Mouse (Mus musculus) intestine, embryonic 16.5 days (tissue): ENCODE data around the gene Ccdc24. TPM values are rescaled to one million over a fixed set of nuclear protein-coding genes. Genes with fewer than 3 reads are reported as not detected.

Experiments
- ATAC-seq: fragments of 200-750 bp; cut with Nextera tagmentation; 2 replicates; pipeline ENCODE4 v1.8.0; 2017; ENCODE audit warnings: moderate TSS enrichment, moderate library complexity
- H3K27ac ChIP-seq: fragments of 300-500 bp; sonication (generic); 2 replicates; pipeline ENCODE4 v1.5.1; 2014; ENCODE audit warnings: mild to moderate bottlenecking, low read length
- H3K27me3 ChIP-seq: fragments of 300-500 bp; sonication (generic); replicated peaks from 2 replicates; pipeline ENCODE4 v1.6.1; 2014; ENCODE audit warnings: low read length, control low read depth, mixed read lengths; ENCODE audit not compliant: control insufficient read depth, insufficient read depth
- H3K36me3 ChIP-seq: fragments of 300-500 bp; sonication (generic); 2 replicates; pipeline ENCODE4 v1.6.1; 2014; ENCODE audit warnings: low read length, control low read depth; ENCODE audit not compliant: control insufficient read depth, insufficient read depth
- H3K4me1 ChIP-seq: fragments of 300-500 bp; sonication (generic); 2 replicates; pipeline ENCODE4 v1.6.1; 2014; ENCODE audit warnings: low read length, control low read depth, mixed read lengths; ENCODE audit not compliant: control insufficient read depth, insufficient read depth
- H3K4me2 ChIP-seq: fragments of 300-500 bp; sonication (generic); 2 replicates; pipeline ENCODE4 v1.6.1; 2014; ENCODE audit warnings: low read depth, low read length, control low read depth
- H3K4me3 ChIP-seq: fragments of 300-500 bp; sonication (generic); 2 replicates; pipeline ENCODE4 v1.5.1; 2014; ENCODE audit warnings: mild to moderate bottlenecking, low read length
- H3K9ac ChIP-seq: fragments of 300-500 bp; sonication (generic); 2 replicates; pipeline ENCODE4 v1.6.1; 2014; ENCODE audit warnings: low read depth, low read length
- H3K9me3 ChIP-seq: fragments of 300-500 bp; sonication (generic); 2 replicates; pipeline ENCODE4 v1.6.1; 2016; ENCODE audit warnings: low read length, control low read depth; ENCODE audit not compliant: control insufficient read depth
- WGBS: fragments of 180-500 bp; shearing (Covaris S2); extraction: QIAGEN DNeasy Blood & Tissue Kit; methylation state at CpG from one replicate; pipeline ENCODE4 v1.1.7; 2014; 5-methylcytosine and 5-hydroxymethylcytosine counted together
- polyA plus RNA-seq: library from polyadenylated mRNA; unstranded; fragments of >200 nt; fragmentation: Nextera tagmentation; extraction: Ambion mirVana; gene quantifications from 2 replicates; pipeline ENCODE4 v1.2.1, GENCODE M21; 2015

Gene Ccdc24
- polyA plus RNA-seq, 1 experiment from 2014 or later, result 0.66 TPM

DNA sequence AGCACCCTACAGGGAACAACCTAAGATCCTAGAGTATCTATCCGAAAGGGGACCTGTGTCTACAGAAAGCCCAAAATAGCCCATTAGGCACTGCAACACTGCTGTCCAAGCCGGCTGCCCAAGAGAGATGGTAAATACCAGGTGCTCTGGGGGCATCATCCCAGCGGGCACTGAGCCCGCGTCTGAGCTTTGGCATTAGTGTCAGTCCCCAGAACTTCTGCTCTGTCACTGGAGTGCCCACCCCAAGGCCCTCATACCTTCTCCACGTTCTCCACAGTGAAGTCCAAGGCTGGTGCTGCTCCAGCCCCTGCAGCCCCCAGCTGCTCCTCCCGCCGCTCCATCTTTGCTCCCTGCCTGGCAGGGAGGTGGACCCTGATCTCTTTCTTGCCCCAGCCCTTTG, 41.7 kb upstream of the Ccdc24 start:
- Histone ChIP-seq H3K27me3 (no peaks in the 10 kb centered on the region), H3K9me3 (no peaks in the 10 kb centered on the region), H3K4me3 (peak overlapping the region; percentile 73), H3K4me2 (peak overlapping the region; percentile 99), H3K27ac (no peak overlapping the region; the same call in 1 of the 2 replicates), H3K36me3 (0 out of 2 replicates have a peak, but pooled peaks cover 5% of the 10 kb centered on the region), H3K4me1 (peaks cover 28% of the 10 kb centered on the region), H3K9ac (peak overlapping the region; percentile 84)
- 0 out of 2 replicates have a peak, but pooled peaks have one; percentile 3 for ATAC-seq
- WGBS, result 14% methylated on average over 8 of the region's 8 CpGs

DNA sequence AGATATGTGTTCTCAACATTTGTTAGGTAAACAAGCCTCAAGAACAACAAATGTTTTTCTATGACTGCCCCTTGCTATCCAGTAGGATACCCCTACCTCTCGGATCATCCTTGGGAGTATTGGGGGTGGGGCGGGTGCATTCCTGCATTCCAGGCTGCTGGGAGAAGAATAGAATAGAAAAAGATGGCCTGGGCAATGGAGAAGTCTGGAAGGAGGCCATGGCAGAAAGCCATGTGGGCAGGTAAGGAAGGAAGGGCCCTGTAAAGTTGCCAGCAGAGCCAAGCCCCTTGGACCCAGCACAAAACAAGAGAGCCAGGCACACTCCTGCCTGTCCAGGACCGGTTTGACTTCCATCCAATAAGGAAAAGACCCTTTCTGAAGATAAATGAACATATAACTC, 41.1 kb upstream of the Ccdc24 start:
- peak overlapping the region; percentile 84 for H3K9ac ChIP-seq
- H3K9me3 ChIP-seq, result no peaks in the 10 kb centered on the region
- H3K36me3 ChIP-seq, result 0 out of 2 replicates have a peak, but pooled peaks cover 5% of the 10 kb centered on the region
- H3K4me1 ChIP-seq, result peaks cover 27% of the 10 kb centered on the region
- no peak overlapping the region for H3K27ac ChIP-seq
- WGBS, result 54% methylated on average over 3 of the region's 3 CpGs
- no peaks in the 10 kb centered on the region for H3K27me3 ChIP-seq
- no peak for ATAC-seq
- H3K4me3 ChIP-seq, result peak overlapping the region; percentile 73
- peak overlapping the region; percentile 99 for H3K4me2 ChIP-seq

DNA sequence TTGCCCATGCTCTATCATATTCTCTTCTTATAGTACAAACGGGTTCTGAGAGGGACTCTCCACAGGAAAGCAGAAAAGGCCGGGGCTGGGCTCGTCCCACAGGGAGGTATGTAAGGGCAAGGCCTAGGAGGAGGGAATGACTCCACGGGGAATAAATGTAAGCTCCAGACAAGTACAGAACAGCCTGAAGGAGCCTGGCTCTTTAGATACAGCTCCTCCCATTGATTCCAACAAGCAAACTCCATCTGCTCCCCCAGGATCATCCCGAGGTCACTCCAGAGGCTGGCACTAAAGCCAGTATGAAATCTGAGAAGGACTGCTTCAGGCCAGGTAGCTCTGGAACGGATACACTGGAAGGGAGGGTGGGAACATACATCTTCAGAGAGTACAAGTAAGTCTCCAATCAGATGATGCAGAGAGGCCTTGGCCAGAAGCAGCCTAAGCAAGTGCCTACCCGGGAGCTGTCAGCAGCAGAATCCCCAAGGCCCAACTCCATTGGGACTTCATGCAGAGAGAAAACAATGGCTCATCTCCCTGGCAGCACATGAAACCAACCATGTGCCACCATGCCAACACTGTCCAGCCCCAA, 40.4 kb upstream of the Ccdc24 start:
- H3K9ac ChIP-seq, result no peak overlapping the region
- 57% methylated on average over 7 of the region's 7 CpGs for WGBS
- peaks cover 27% of the 10 kb centered on the region for H3K4me1 ChIP-seq
- 0 out of 2 replicates have a peak overlapping the region, but pooled peaks have one; percentile 73 for H3K4me3 ChIP-seq
- no peaks in the 10 kb centered on the region for H3K9me3 ChIP-seq
- ATAC-seq, result no peak
- H3K36me3 ChIP-seq, result 0 out of 2 replicates have a peak, but pooled peaks cover 5% of the 10 kb centered on the region
- no peak overlapping the region for H3K27ac ChIP-seq
- H3K27me3 ChIP-seq, result no peaks in the 10 kb centered on the region
- H3K4me2 ChIP-seq, result peak overlapping the region; percentile 99; the same call in 1 of the 2 replicates

DNA sequence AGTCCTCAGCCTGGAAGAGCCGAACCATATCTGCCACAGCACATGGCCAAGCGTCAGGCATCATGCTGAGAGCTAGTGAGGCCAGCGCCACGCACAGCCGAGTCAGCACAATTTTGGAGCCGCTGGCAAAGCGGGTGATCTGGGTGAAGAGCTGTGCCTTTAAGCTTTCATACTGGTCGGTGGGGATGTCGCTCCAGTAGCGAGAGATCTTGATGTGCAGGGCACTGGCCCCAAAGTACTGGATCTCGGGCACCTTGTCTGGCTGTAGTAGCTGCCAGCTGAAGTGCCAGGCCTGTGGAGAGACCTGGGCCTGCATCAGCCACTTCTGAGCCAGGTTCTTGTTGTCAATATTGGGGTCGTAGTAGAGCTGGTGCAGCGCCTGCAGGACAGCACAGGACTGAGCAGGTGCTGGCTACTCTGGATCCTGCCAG, 39.8 kb upstream of the Ccdc24 start:
- no peaks in the 10 kb centered on the region for H3K27me3 ChIP-seq
- no peak overlapping the region for H3K4me3 ChIP-seq
- peaks cover 27% of the 10 kb centered on the region for H3K4me1 ChIP-seq
- no peak overlapping the region for H3K9ac ChIP-seq
- no peak overlapping the region for H3K4me2 ChIP-seq
- WGBS, result 93% methylated on average over 13 of the region's 13 CpGs
- H3K9me3 ChIP-seq, result no peaks in the 10 kb centered on the region
- 0 out of 2 replicates have a peak, but pooled peaks cover 5% of the 10 kb centered on the region for H3K36me3 ChIP-seq
- no peak overlapping the region for H3K27ac ChIP-seq
- no peak for ATAC-seq

DNA sequence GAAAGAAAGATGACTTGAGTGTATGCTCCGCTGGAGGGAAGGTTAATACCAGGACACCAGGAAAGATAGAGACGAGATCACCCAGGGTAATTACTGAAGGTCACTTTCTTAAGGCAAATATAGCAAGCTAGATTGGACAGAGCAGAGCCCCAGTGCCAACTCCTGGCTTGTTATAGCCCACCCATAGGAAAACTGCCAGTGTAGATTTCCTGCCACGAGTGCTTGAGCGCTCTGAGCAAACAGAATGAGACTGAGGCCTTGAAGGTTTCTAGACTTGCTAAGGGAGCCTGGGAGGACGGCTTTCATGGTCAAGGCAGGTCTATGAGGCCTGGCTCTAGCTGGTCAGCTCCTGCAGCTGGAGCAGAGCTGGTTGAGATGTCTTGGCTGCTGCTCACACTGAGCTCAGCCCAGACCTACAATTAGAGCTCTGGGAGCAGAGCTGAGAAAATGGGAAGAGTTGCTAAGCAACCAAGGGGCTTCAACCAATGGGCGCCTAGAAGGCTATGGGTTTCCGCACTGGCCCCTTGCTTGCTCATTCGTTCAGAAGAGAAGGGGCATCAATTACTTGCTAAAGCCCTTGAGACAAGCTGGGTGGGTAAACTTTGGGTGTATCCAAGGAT, 36.6 kb upstream of the Ccdc24 start:
- Histone ChIP-seq H3K9me3 (no peaks in the 10 kb centered on the region), H3K9ac (no peak overlapping the region), H3K4me2 (no peak overlapping the region), H3K27ac (no peak overlapping the region), H3K4me1 (peaks cover 18% of the 10 kb centered on the region), H3K36me3 (0 out of 2 replicates have a peak, but pooled peaks cover 5% of the 10 kb centered on the region), H3K4me3 (no peak overlapping the region), H3K27me3 (no peaks in the 10 kb centered on the region)
- no peak for ATAC-seq
- 65% methylated on average over 8 of the region's 8 CpGs for WGBS

DNA sequence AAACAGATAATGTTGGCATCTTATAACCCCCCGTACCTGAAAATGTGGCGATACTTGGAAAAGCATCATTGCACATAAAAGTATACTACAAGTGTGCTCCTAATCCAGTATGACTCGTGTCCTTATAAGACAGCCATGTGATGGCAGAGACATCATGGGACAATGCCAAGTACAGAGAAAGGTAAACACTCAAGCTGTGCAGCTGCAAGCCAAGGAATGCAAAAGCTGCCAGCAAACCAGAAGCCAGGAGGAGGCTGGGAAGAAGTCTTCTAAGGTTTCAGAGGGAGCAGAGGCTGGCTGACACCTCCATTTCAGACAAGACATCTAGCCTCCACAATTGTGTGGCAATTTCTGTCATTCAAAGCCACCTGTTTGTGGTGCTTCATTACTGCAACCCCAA, 33.8 kb upstream of the Ccdc24 start:
- 82% methylated on average over 3 of the region's 3 CpGs for WGBS
- Histone ChIP-seq H3K4me2 (no peak overlapping the region), H3K27me3 (no peaks in the 10 kb centered on the region), H3K4me3 (no peak overlapping the region), H3K27ac (no peak overlapping the region), H3K9ac (no peak overlapping the region), H3K4me1 (peaks cover 3% of the 10 kb centered on the region; the same call in 1 of the 2 replicates), H3K36me3 (peaks cover 12% of the 10 kb centered on the region), H3K9me3 (no peaks in the 10 kb centered on the region)
- no peak for ATAC-seq

DNA sequence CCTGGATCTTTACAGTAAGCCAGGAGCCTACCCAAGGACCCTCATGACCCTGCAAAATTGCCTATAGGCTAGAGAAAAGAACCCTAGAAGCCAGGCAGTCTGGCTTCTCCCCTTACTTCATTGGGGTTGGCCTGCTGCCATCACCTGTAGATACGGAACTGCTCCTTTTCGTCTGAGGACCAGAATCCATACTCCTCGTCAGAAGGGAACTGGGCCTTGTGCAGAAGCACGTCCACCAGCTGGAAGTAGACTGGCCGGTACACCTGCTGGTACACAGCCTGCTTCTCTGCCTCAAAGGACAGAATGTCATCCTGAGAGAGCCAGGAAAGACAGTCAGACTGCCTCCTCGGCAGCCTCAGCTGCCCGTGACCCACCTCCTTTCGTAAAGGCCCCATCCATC, 32.4 kb upstream of the Ccdc24 start:
- WGBS, result 92% methylated on average over 8 of the region's 8 CpGs
- H3K27me3 ChIP-seq, result no peaks in the 10 kb centered on the region
- no peak for ATAC-seq
- no peak overlapping the region for H3K27ac ChIP-seq
- no peak overlapping the region for H3K4me2 ChIP-seq
- H3K9ac ChIP-seq, result no peak overlapping the region
- no peaks in the 10 kb centered on the region for H3K9me3 ChIP-seq
- H3K4me3 ChIP-seq, result no peak overlapping the region
- peaks cover 3% of the 10 kb centered on the region; the same call in 1 of the 2 replicates for H3K4me1 ChIP-seq
- peaks cover 23% of the 10 kb centered on the region for H3K36me3 ChIP-seq

DNA sequence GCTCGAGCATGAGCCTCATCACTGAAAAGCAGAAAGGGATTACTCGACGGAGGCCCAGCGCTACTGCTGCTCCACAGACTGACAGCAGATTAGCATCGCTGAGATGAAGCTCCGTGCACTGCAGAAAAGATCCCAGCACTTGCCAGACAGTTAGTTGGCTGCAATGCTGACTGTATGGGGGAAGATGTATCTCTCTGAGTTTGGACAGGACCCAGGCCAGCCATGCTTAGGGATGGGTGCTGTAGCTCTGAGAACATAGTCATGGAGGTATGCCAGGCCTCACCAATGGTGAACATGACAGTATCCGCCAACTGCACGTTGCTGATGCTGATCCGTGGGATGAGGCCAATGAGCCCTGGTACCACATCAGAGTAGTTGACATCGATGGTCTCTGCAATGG, 31.7 kb upstream of the Ccdc24 start:
- H3K27ac ChIP-seq, result no peak overlapping the region
- peaks cover 3% of the 10 kb centered on the region; the same call in 1 of the 2 replicates for H3K4me1 ChIP-seq
- 94% methylated on average over 10 of the region's 10 CpGs for WGBS
- H3K27me3 ChIP-seq, result no peaks in the 10 kb centered on the region
- H3K9ac ChIP-seq, result no peak overlapping the region
- no peak for ATAC-seq
- peaks cover 23% of the 10 kb centered on the region for H3K36me3 ChIP-seq
- H3K4me3 ChIP-seq, result no peak overlapping the region
- no peaks in the 10 kb centered on the region for H3K9me3 ChIP-seq
- H3K4me2 ChIP-seq, result no peak overlapping the region

DNA sequence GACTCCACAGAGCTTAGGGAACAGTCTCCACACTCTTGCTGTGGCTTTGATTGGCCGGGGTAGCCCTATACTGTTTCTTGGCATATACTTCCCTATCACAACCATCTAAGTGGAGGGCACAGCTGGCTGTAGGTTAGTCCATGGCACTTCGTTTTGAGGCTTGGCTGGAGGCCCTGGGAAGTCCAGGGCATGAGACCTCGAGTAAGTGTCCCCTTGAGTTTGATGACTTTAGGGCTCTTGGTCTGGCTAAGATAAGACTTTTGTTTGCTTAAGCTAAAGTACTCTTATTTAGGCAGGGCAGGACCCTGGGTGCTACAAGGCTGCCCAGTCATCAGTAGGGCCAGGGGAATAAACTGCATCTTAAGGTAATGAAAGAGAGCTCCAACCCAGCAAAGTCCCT, 25.8 kb upstream of the Ccdc24 start:
- peaks cover 18% of the 10 kb centered on the region for H3K36me3 ChIP-seq
- no peak overlapping the region for H3K27ac ChIP-seq
- H3K4me3 ChIP-seq, result no peak overlapping the region
- 71% methylated on average over 3 of the region's 3 CpGs for WGBS
- no peaks in the 10 kb centered on the region for H3K4me1 ChIP-seq
- H3K9me3 ChIP-seq, result no peaks in the 10 kb centered on the region
- no peak overlapping the region for H3K9ac ChIP-seq
- no peak overlapping the region for H3K4me2 ChIP-seq
- ATAC-seq, result no peak
- no peaks in the 10 kb centered on the region for H3K27me3 ChIP-seq
